Mouse (Mus musculus) Patski (cell line): ENCODE data around the gene Myl9. TPM values are rescaled to one million over a fixed set of nuclear protein-coding genes. Genes with fewer than 3 reads are reported as not detected.
A peak's percentile ranks its signal among the peaks of the same experiment; 100 is the strongest.

ENCODE experiments used
- ATAC-seq: fragments of 100-300 bp; one replicate; pipeline ENCODE4 v1.8.0; 2021
- CTCF ChIA-PET: fragments of 350-600 bp; sonication (Branson Sonifier 250); formaldehyde crosslinking; loops from one replicate; lab custom pipeline; 2022; ENCODE audit warnings: inconsistent platforms; lab: Charles Lee
- POLR2A ChIA-PET: fragments of 350-600 bp; sonication (Branson Sonifier 250); formaldehyde crosslinking; loops from one replicate; lab custom pipeline; 2022; ENCODE audit warnings: antibody characterized with exemption, inconsistent platforms; lab: Charles Lee
- DNase-seq: peaks from one replicate; pipeline ENCODE4 v3.0.0-alpha.2; 2011; ENCODE audit warnings: low read depth, low spot score
- H3K27me3 ChIP-seq: fragments of 371-371 bp; one replicate; pipeline ENCODE4 v1.5.1; 2021
- CTCF ChIP-seq: fragments of 100-300 bp; IDR thresholded peaks from one replicate; pipeline ENCODE4 v1.5.1; 2021
- in situ Hi-C: fragments of 300-500 bp; cut with MboI; formaldehyde crosslinking; loops from 3 replicates; pipeline ENCODE4 v1.11.1; 2018; ENCODE audit warnings: low pct_unique_long_range_greater_than_20kb, mixed read lengths
- polyA plus RNA-seq: library from polyadenylated mRNA; unstranded; gene quantifications from one replicate; pipeline ENCODE4 v1.2.3, GENCODE M21; 2021

The Myl9 gene
- 38.7 TPM for polyA plus RNA-seq

GRCm38 (mm10) chr2:156774738-156775454 is at the start of gene Myl9:
Gene Myl9, plus strand, starts transcription at chr2:156775420.
- in situ Hi-C loops, result no loop called here
- POLR2A ChIA-PET, result no interaction called here
- DNase-seq, result no peak
- no peak for TF ChIP-seq CTCF
- CTCF ChIA-PET, result no interaction called here
- no peaks in the 10 kb centered on the region for H3K27me3 ChIP-seq
- no peak for ATAC-seq

DNA sequence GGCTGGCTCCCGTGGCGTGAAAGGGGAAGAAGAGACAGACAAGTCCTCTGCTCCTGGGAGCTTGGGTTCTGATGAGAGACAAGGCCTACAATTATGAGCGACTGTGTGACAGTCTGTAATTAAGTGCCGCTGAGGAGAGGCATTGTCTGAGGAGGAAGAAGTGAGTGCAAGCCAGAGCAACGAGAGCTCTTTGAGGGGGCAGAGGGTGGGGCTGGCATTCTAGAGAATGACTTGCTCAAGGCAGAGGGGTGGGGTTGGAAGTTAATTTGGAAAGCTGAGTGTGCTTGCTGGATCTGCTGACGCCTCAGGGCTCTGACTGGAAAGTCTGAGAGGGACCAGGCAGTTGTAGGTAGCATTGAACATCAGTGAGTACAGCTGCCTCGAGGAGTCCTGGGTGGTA is 48.9 kb upstream of the Myl9 start:
- in situ Hi-C loops, result no loop called here
- no peaks in the 10 kb centered on the region for H3K27me3 ChIP-seq
- ChIA-PET POLR2A (interaction anchor here (0.6 to 1.3 kb wide), 3 partner anchors 9 to 409 kb away, joined by 3 to 7 read pairs (median 3); partner anchors contain the start of gene Samhd1), CTCF (no interaction called here)
- TF ChIP-seq CTCF, result no peak
- ATAC-seq (no peak), DNase-seq (no peak)

- ATAC-seq, result no peak
- ChIA-PET CTCF (no interaction called here), POLR2A (interaction anchor here (0.6 to 1.3 kb wide), 2 partner anchors 8 to 408 kb away, joined by 3 read pairs; partner anchors contain the start of gene Samhd1)
- TF ChIP-seq CTCF, result no peak
- in situ Hi-C loops, result no loop called here
- DNase-seq, result no peak
- no peaks in the 10 kb centered on the region for H3K27me3 ChIP-seq
These were observed 48.3 kb upstream of the Myl9 start for GRCm38 (mm10) chr2:156726878-156727277.

DNA sequence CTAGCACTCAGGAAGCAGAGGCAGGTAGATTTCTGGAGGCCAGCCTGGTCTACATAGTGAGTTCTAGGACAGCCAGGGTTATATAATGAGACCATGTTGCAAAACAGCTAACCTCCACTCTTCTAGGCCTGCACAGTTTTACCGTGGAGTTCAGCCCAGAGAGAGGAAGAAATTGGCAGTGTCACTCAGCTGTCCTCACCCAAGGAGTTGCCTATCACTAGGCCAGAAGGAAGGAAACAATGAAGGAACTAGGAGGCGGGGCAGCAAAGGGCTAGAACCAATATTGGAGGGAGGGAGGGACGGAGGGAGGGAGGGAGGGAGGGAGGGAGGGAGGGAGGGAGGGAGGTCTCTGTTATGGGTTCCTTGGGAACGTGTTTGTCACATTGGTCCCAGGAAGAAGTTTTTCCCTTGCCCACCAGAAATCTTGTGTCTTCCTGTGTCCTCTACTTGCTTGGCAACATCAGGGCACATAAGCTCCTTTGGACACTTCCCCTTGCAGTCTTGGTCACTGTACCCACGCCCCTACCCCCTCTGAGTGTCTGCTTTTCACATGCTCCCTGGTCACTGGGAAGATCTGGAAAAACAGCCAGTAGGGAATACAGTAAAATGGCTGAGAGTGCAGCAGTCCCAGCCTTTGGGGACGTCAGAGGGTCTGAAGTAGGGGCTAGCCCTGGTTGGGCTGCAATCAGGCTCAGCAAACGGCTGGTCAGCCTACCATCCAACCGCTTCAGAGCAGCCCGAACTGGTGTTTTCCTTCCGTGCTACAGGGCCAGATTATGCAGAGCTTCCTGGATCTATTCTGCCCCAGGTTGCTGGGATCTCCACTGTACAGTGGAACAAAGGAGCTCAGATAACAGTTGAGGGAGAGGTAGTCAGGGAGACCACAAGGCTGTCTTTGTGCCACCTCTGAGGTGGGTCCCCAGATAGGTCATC is 45.4 kb upstream of the Myl9 start:
- ChIA-PET POLR2A (no interaction called here), CTCF (interaction anchor here (1.2 kb wide), 1 partner anchor 9 kb away, joined by 5 read pairs; no protein-coding TSS in a partner anchor)
- no peak for ATAC-seq
- TF ChIP-seq CTCF, result no peak
- H3K27me3 ChIP-seq, result no peaks in the 10 kb centered on the region
- DNase-seq, result no peak
- in situ Hi-C loops, result no loop called here

DNA sequence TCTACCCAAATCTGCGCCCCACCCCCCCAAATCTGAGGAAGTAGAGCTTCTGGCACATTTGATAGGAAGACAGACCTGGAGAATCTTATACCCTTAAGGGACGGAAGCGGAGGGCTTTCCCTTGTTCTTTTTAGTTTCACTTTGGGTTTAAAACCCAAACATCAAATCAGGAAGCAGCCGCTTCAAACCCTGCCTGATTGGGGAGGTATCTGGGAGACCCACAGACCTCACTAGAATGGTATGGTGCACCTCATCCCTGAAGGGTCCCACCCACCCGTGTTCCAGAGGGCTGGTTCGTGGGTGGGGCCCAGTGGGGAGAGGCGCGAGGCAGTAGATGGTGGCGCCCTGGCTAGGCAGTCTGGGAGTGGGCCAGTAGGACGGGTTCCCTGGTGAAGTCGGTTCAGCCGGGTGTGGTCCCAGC is 44.7 kb upstream of the Myl9 start:
- no peaks in the 10 kb centered on the region for H3K27me3 ChIP-seq
- ChIA-PET CTCF (interaction anchor here (1.2 kb wide), 1 partner anchor 9 kb away, joined by 5 read pairs; no protein-coding TSS in a partner anchor), POLR2A (no interaction called here)
- in situ Hi-C loops, result no loop called here
- no peak for DNase-seq
- no peak for ATAC-seq
- no peak for TF ChIP-seq CTCF

GRCm38 (mm10) chr2:156731592-156731991 is 43.6 kb upstream of the Myl9 start:
- in situ Hi-C loops, result no loop called here
- ATAC-seq, result no peak
- CTCF ChIA-PET, result no interaction called here

GRCm38 (mm10) chr2:156732109-156732508 is 43.1 kb upstream of the Myl9 start:
- ChIA-PET POLR2A (interaction anchor here (0.5 to 0.7 kb wide), 3 partner anchors 9 to 585 kb away, joined by 3 to 4 read pairs (median 3); no protein-coding TSS in a partner anchor), CTCF (interaction anchor here (0.9 kb wide), 1 partner anchor 8 kb away, joined by 3 read pairs; no protein-coding TSS in a partner anchor)
- DNase-seq, result no peak
- in situ Hi-C loops, result no loop called here
- TF ChIP-seq CTCF, result no peak
- H3K27me3 ChIP-seq, result no peaks in the 10 kb centered on the region
- ATAC-seq, result no peak

More at GRCm38 (mm10) chr2:156731592-156731991, 43.6 kb upstream of the Myl9 start:
- no peak for TF ChIP-seq CTCF
- no peak for DNase-seq
- POLR2A ChIA-PET, result interaction anchor here (0.5 kb wide), 1 partner anchor 584 kb away, joined by 3 read pairs; no protein-coding TSS in a partner anchor
- H3K27me3 ChIP-seq, result no peaks in the 10 kb centered on the region

- ChIA-PET CTCF (interaction anchor here (1.3 kb wide), 1 partner anchor 11 kb away, joined by 4 read pairs; no protein-coding TSS in a partner anchor), POLR2A (interaction anchor here (1.2 kb wide), 1 partner anchor 13 kb away, joined by 3 read pairs; no protein-coding TSS in a partner anchor)
- no peak for ATAC-seq
- DNase-seq, result no peak
- no peak for TF ChIP-seq CTCF
- in situ Hi-C loops, result no loop called here
- H3K27me3 ChIP-seq, result no peaks in the 10 kb centered on the region
These were observed 39.4 kb upstream of the Myl9 start for GRCm38 (mm10) chr2:156735761-156736335.

- in situ Hi-C loops, result no loop called here
- DNase-seq (no peak), ATAC-seq (peak; percentile 15)
- TF ChIP-seq CTCF, result no peak
- CTCF ChIA-PET, result no interaction called here
- POLR2A ChIA-PET, result no interaction called here
- H3K27me3 ChIP-seq, result no peaks in the 10 kb centered on the region
These were observed 38.4 kb upstream of the Myl9 start for GRCm38 (mm10) chr2:156736846-156737245.

- ChIA-PET POLR2A (no interaction called here), CTCF (interaction anchor here (1.2 kb wide), 1 partner anchor 16 kb away, joined by 3 read pairs; no protein-coding TSS in a partner anchor)
- ATAC-seq (no peak), DNase-seq (no peak)
- no peak for TF ChIP-seq CTCF
- H3K27me3 ChIP-seq, result no peaks in the 10 kb centered on the region
- in situ Hi-C loops, result no loop called here
These were observed 37.2 kb upstream of the Myl9 start for GRCm38 (mm10) chr2:156737976-156738375.
